Mouse (Mus musculus): ENCODE results near the gene Spaca1. TPM values are rescaled to one million over a fixed set of nuclear protein-coding genes. Genes with fewer than 3 reads are reported as not detected.
"Not testable (repeated sequence)": the region's sequence is repeated elsewhere in the genome, so short reads cannot be mapped to it uniquely, and the experiment has no call there.

The Spaca1 gene
- polyA plus RNA-seq (2012; rRNA removed): 0.65 and 0.73 TPM in 2 replicates

GRCm38 (mm10) chr4:34049571-34050255 is at the start of gene Spaca1:
Gene Spaca1 (minus strand): TSS chr4:34050191.
- peak in 1 of 2 experiments; percentile 4 for DNase-seq (ENCODE audit: low read depth in 1 of 2, low spot score in 2 of 2)
- no peak for TF ChIP-seq CTCF (IDR thresholded peaks at IDR 0.05; ENCODE audit: extremely low read depth, insufficient read depth, insufficient read length, insufficient replicate concordance)
- WGBS: 74% methylated on average over 46 of the region's 46 CpGs
- Histone ChIP-seq H3K27me3 (ENCODE audit: control insufficient read depth, insufficient read depth, low read length) (no peaks in the 10 kb centered on the region), H3K4me3 (ENCODE audit: extremely low read depth, insufficient read depth, insufficient read length) (peak within 1 kb of the TSS; percentile 22; the same call in 1 of the 2 replicates), H3K4me1 (ENCODE audit: control insufficient read depth, insufficient read depth, insufficient read length) (no peaks in the 10 kb centered on the region), H3K27ac (ENCODE audit: insufficient read depth, low read length) (no peak within 1 kb of the TSS), H3K36me3 (ENCODE audit: control insufficient read depth, insufficient read depth, low read length) (no peaks in the 10 kb centered on the region)

DNA sequence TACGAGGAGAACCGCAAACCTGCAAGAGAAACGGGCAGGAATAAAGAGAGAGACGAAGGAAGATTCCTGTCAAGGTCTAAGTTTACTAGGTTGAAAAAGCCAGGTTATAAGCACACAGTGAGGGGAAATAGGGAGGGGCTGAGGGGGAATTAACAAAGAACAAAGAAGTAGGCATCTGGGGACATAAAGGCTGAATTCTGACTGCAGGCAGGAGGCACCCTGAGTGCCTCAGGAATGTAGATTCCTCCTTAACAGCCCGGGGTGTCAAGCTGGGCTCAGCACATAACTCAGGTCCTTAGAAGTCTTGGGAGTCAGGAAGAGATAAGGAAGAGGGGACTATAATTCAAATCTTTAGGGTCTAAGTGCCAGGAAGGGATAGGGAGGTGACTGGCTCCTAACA is 37.3 kb upstream of the Spaca1 start:
- H3K36me3 ChIP-seq (ENCODE audit: control insufficient read depth, insufficient read depth, low read length); H3K27ac ChIP-seq (ENCODE audit: insufficient read depth, low read length); DNase-seq (ENCODE audit: low read depth in 1 of 2, low spot score in 2 of 2); H3K27me3 ChIP-seq (ENCODE audit: control insufficient read depth, insufficient read depth, low read length); H3K4me3 ChIP-seq (ENCODE audit: extremely low read depth, insufficient read depth, insufficient read length); H3K4me1 ChIP-seq (ENCODE audit: control insufficient read depth, insufficient read depth, insufficient read length): not testable (repeated sequence)
- 75% methylated on average over 5 of the region's 5 CpGs for WGBS

GRCm38 (mm10) chr4:34081064-34081463 is 31.1 kb upstream of the Spaca1 start:
- H3K36me3 ChIP-seq (ENCODE audit: control insufficient read depth, insufficient read depth, low read length): no peaks in the 10 kb centered on the region
- no peak for DNase-seq (ENCODE audit: low read depth in 1 of 2, low spot score in 2 of 2)

DNA sequence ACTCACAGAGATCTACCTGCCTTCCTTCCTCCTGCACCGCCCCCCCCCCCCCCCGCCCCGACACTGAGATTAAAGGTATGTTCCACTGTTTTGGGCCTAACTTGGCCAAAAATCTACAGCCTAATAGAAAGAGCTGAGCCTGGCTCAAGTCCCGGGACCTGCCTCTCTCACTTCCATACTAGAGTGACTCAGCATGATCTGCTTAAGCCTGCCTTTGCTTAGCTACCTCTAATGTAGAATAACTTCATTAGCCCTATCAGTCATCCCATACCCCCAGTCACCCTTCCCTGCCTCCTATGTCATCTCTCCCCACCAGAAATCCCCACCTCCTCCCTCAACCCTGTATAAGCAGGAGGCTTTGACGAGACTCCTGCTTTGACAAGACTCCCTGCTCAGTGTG is 19.0 kb upstream of the Spaca1 start:
- no peaks in the 10 kb centered on the region for H3K4me1 ChIP-seq (ENCODE audit: control insufficient read depth, insufficient read depth, insufficient read length)
- no peak overlapping the region for H3K27ac ChIP-seq (ENCODE audit: insufficient read depth, low read length)
- no peak for DNase-seq (ENCODE audit: low read depth in 1 of 2, low spot score in 2 of 2)
- no peaks in the 10 kb centered on the region for H3K36me3 ChIP-seq (ENCODE audit: control insufficient read depth, insufficient read depth, low read length)
- H3K27me3 ChIP-seq (ENCODE audit: control insufficient read depth, insufficient read depth, low read length): no peaks in the 10 kb centered on the region
- WGBS: 65% methylated on average over 5 of the region's 5 CpGs
- no peak overlapping the region for H3K4me3 ChIP-seq (ENCODE audit: extremely low read depth, insufficient read depth, insufficient read length)
- no peak for TF ChIP-seq POLR2A (IDR thresholded peaks at IDR 0.05; ENCODE audit: low read depth, low read length)
- no peak for TF ChIP-seq CTCF (IDR thresholded peaks at IDR 0.05; ENCODE audit: extremely low read depth, insufficient read depth, insufficient read length, insufficient replicate concordance)

More at GRCm38 (mm10) chr4:34081064-34081463, 31.1 kb upstream of the Spaca1 start:
- H3K27ac ChIP-seq (ENCODE audit: insufficient read depth, low read length): no peak overlapping the region
- TF ChIP-seq POLR2A (IDR thresholded peaks at IDR 0.05; ENCODE audit: low read depth, low read length): no peak
- no peak for TF ChIP-seq CTCF (IDR thresholded peaks at IDR 0.05; ENCODE audit: extremely low read depth, insufficient read depth, insufficient read length, insufficient replicate concordance)
- no peaks in the 10 kb centered on the region for H3K4me1 ChIP-seq (ENCODE audit: control insufficient read depth, insufficient read depth, insufficient read length)
- no peaks in the 10 kb centered on the region for H3K27me3 ChIP-seq (ENCODE audit: control insufficient read depth, insufficient read depth, low read length)
- no peak overlapping the region for H3K4me3 ChIP-seq (ENCODE audit: extremely low read depth, insufficient read depth, insufficient read length)
- 91% methylated on average over 3 of the region's 3 CpGs for WGBS

GRCm38 (mm10) chr4:34058320-34058719 is 8.3 kb upstream of the Spaca1 start:
- WGBS: 86% methylated on average over 1 of the region's 1 CpGs
- no peaks in the 10 kb centered on the region for H3K4me1 ChIP-seq (ENCODE audit: control insufficient read depth, insufficient read depth, insufficient read length)
- H3K4me3 ChIP-seq (ENCODE audit: extremely low read depth, insufficient read depth, insufficient read length): no peak overlapping the region
- H3K36me3 ChIP-seq (ENCODE audit: control insufficient read depth, insufficient read depth, low read length): no peaks in the 10 kb centered on the region
- H3K27me3 ChIP-seq (ENCODE audit: control insufficient read depth, insufficient read depth, low read length): no peaks in the 10 kb centered on the region
- TF ChIP-seq POLR2A (IDR thresholded peaks at IDR 0.05; ENCODE audit: low read depth, low read length) (no peak), CTCF (IDR thresholded peaks at IDR 0.05; ENCODE audit: extremely low read depth, insufficient read depth, insufficient read length, insufficient replicate concordance) (no peak)
- DNase-seq (ENCODE audit: low read depth in 1 of 2, low spot score in 2 of 2): no peak
- no peak overlapping the region for H3K27ac ChIP-seq (ENCODE audit: insufficient read depth, low read length)

GRCm38 (mm10) chr4:34026771-34027170 is 23.2 kb downstream of the Spaca1 start:
- H3K4me1 ChIP-seq (ENCODE audit: control insufficient read depth, insufficient read depth, insufficient read length): no peaks in the 10 kb centered on the region
- no peaks in the 10 kb centered on the region for H3K36me3 ChIP-seq (ENCODE audit: control insufficient read depth, insufficient read depth, low read length)
- no peaks in the 10 kb centered on the region for H3K27me3 ChIP-seq (ENCODE audit: control insufficient read depth, insufficient read depth, low read length)
- TF ChIP-seq POLR2A (IDR thresholded peaks at IDR 0.05; ENCODE audit: low read depth, low read length) (no peak), CTCF (IDR thresholded peaks at IDR 0.05; ENCODE audit: extremely low read depth, insufficient read depth, insufficient read length, insufficient replicate concordance) (no peak)
- WGBS: 94% methylated on average over 2 of the region's 2 CpGs
- H3K4me3 ChIP-seq (ENCODE audit: extremely low read depth, insufficient read depth, insufficient read length): no peak overlapping the region
- no peak overlapping the region for H3K27ac ChIP-seq (ENCODE audit: insufficient read depth, low read length)
- no peak for DNase-seq (ENCODE audit: low read depth in 1 of 2, low spot score in 2 of 2)

DNA sequence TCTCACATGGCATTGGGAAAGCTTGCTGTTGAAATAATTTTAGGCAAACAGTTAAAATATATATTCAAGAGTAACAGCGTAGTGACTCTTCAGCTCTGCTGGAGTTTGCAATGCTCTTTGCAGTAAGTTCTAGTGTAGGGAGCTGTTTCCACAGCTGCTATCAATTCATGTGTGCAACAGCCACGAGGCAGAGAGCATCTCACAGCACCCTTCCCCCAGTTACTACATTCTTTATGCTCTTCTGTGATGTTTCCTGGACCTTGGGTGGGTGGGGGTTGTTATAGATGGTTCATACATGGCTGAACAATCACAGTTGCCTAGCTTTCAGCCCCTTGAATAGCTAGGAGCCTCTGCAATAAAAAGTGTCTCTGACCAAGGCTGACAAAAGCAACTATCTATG is 28.5 kb downstream of the Spaca1 start:
- TF ChIP-seq CTCF (IDR thresholded peaks at IDR 0.05; ENCODE audit: extremely low read depth, insufficient read depth, insufficient read length, insufficient replicate concordance) (no peak), POLR2A (IDR thresholded peaks at IDR 0.05; ENCODE audit: low read depth, low read length) (no peak)
- no peak for DNase-seq (ENCODE audit: low read depth in 1 of 2, low spot score in 2 of 2)
- Histone ChIP-seq H3K4me3 (ENCODE audit: extremely low read depth, insufficient read depth, insufficient read length) (no peak overlapping the region), H3K4me1 (ENCODE audit: control insufficient read depth, insufficient read depth, insufficient read length) (no peaks in the 10 kb centered on the region), H3K36me3 (ENCODE audit: control insufficient read depth, insufficient read depth, low read length) (no peaks in the 10 kb centered on the region), H3K27ac (ENCODE audit: insufficient read depth, low read length) (no peak overlapping the region), H3K27me3 (ENCODE audit: control insufficient read depth, insufficient read depth, low read length) (no peaks in the 10 kb centered on the region)
- 55% methylated on average over 2 of the region's 2 CpGs for WGBS
